Mouse (Mus musculus) ES-Bruce4 (cell line): ENCODE measurements around the gene Tbk1. TPM values are rescaled to one million over a fixed set of nuclear protein-coding genes. Genes with fewer than 3 reads are reported as not detected.

Experiments used
- H3K27ac ChIP-seq: 2 replicates; pipeline ENCODE4 v1.5.1; 2012; ENCODE audit warnings: low read length, inconsistent platforms; ENCODE audit not compliant: insufficient read depth
- H3K27me3 ChIP-seq: 2 replicates; pipeline ENCODE4 v1.6.1; 2012; ENCODE audit warnings: mild to moderate bottlenecking, low read length, inconsistent platforms; ENCODE audit not compliant: control insufficient read depth, poor library complexity, insufficient read depth, severe bottlenecking
- H3K36me3 ChIP-seq: 2 replicates; pipeline ENCODE4 v1.6.1; 2012; ENCODE audit warnings: inconsistent platforms, mild to moderate bottlenecking, low read length, moderate library complexity; ENCODE audit not compliant: control insufficient read depth, poor library complexity, insufficient read depth, severe bottlenecking
- H3K4me1 ChIP-seq: one replicate; pipeline ENCODE4 v1.8.1; 2011; ENCODE audit warnings: low read length; ENCODE audit not compliant: control insufficient read depth, insufficient read depth
- H3K4me3 ChIP-seq: 2 replicates; pipeline ENCODE4 v1.5.1; 2011; ENCODE audit warnings: low read depth, mild to moderate bottlenecking, low read length
- H3K9ac ChIP-seq: 2 replicates; pipeline ENCODE4 v1.6.1; 2012; ENCODE audit warnings: low read depth, mild to moderate bottlenecking, inconsistent platforms; ENCODE audit not compliant: poor library complexity, severe bottlenecking
- H3K9me3 ChIP-seq: replicated peaks from 2 replicates; pipeline ENCODE4 v1.6.1; 2012; ENCODE audit warnings: mild to moderate bottlenecking, low read length, inconsistent platforms; ENCODE audit not compliant: control insufficient read depth, poor library complexity, insufficient read depth, severe bottlenecking
- CTCF ChIP-seq: IDR thresholded peaks from one replicate; pipeline ENCODE4 v1.8.1; 2011; ENCODE audit warnings: low read depth, low read length
- EP300 ChIP-seq: IDR thresholded peaks from 2 replicates; pipeline ENCODE4 v1.6.1; 2011; ENCODE audit warnings: low read depth, low read length; ENCODE audit not compliant: insufficient read depth
- POLR2A ChIP-seq: IDR thresholded peaks from one replicate; pipeline ENCODE4 v1.8.1; 2011; ENCODE audit warnings: low read length; ENCODE audit not compliant: insufficient read depth
- polyA plus RNA-seq: library from polyadenylated mRNA; stranded (reverse); fragments of >200 nt; gene quantifications from 2 replicates; pipeline ENCODE4 v1.2.4, GENCODE M21; 2011; ENCODE audit warnings: low read depth; ENCODE audit not compliant: missing spikeins, insufficient read depth, insufficient read length

Tbk1 gene
- polyA plus RNA-seq, 1 experiment: 51.4 TPM

GRCm38 (mm10) chr10:121529261-121529660, 57.3 kb downstream of the Tbk1 start:
- TF ChIP-seq POLR2A: no peak
- TF ChIP-seq CTCF: peak; percentile 23
- Histone ChIP-seq H3K27me3 (no peaks in the 10 kb centered on the region), H3K9ac (no peak overlapping the region), H3K36me3 (no peaks in the 10 kb centered on the region), H3K9me3 (no peaks in the 10 kb centered on the region), H3K27ac (no peak overlapping the region), H3K4me1 (no peaks in the 10 kb centered on the region), H3K4me3 (no peak overlapping the region)

- no peaks in the 10 kb centered on the region for H3K4me1 ChIP-seq
- H3K4me3 ChIP-seq: no peak overlapping the region
- TF ChIP-seq CTCF (no peak), POLR2A (no peak)
- no peak overlapping the region for H3K9ac ChIP-seq
- no peaks in the 10 kb centered on the region for H3K9me3 ChIP-seq
- no peaks in the 10 kb centered on the region for H3K27me3 ChIP-seq
- no peak overlapping the region for H3K27ac ChIP-seq
- H3K36me3 ChIP-seq: no peaks in the 10 kb centered on the region
These were observed 58.1 kb downstream of the Tbk1 start for GRCm38 (mm10) chr10:121528470-121528869.

- no peak for TF ChIP-seq EP300
- TF ChIP-seq POLR2A: no peak
- TF ChIP-seq CTCF: no peak
- no peak overlapping the region for H3K4me3 ChIP-seq
- H3K4me1 ChIP-seq: no peaks in the 10 kb centered on the region
- H3K9me3 ChIP-seq: no peaks in the 10 kb centered on the region
- no peak overlapping the region for H3K9ac ChIP-seq
- H3K36me3 ChIP-seq: no peaks in the 10 kb centered on the region
- no peaks in the 10 kb centered on the region for H3K27me3 ChIP-seq
- no peak overlapping the region for H3K27ac ChIP-seq
These were observed 59.5 kb downstream of the Tbk1 start for GRCm38 (mm10) chr10:121527114-121527513.

- no peak overlapping the region for H3K27ac ChIP-seq
- no peak overlapping the region for H3K4me3 ChIP-seq
- no peaks in the 10 kb centered on the region for H3K9me3 ChIP-seq
- no peaks in the 10 kb centered on the region for H3K36me3 ChIP-seq
- H3K27me3 ChIP-seq: no peaks in the 10 kb centered on the region
- peak overlapping the region; percentile 74 for H3K9ac ChIP-seq
- peaks cover 2% of the 10 kb centered on the region for H3K4me1 ChIP-seq
- TF ChIP-seq POLR2A: no peak
- TF ChIP-seq EP300: no peak
- TF ChIP-seq CTCF: no peak
These were observed 65.5 kb downstream of the Tbk1 start for GRCm38 (mm10) chr10:121520923-121521585.

GRCm38 (mm10) chr10:121519710-121520109, 66.9 kb downstream of the Tbk1 start:
- TF ChIP-seq POLR2A: no peak
- TF ChIP-seq CTCF: no peak
- no peak for TF ChIP-seq EP300
- no peak overlapping the region for H3K27ac ChIP-seq
- no peak overlapping the region for H3K9ac ChIP-seq
- no peaks in the 10 kb centered on the region for H3K27me3 ChIP-seq
- no peaks in the 10 kb centered on the region for H3K9me3 ChIP-seq
- H3K36me3 ChIP-seq: no peaks in the 10 kb centered on the region
- H3K4me1 ChIP-seq: peaks cover 2% of the 10 kb centered on the region
- no peak overlapping the region for H3K4me3 ChIP-seq

GRCm38 (mm10) chr10:121516008-121516600, 70.5 kb downstream of the Tbk1 start:
- H3K9me3 ChIP-seq: no peaks in the 10 kb centered on the region
- H3K27ac ChIP-seq: no peak overlapping the region
- peak overlapping the region; percentile 45 for H3K4me3 ChIP-seq
- no peaks in the 10 kb centered on the region for H3K36me3 ChIP-seq
- H3K9ac ChIP-seq: 0 out of 2 replicates have a peak overlapping the region, but pooled peaks have one; percentile 27
- no peaks in the 10 kb centered on the region for H3K4me1 ChIP-seq
- no peaks in the 10 kb centered on the region for H3K27me3 ChIP-seq
- TF ChIP-seq CTCF: peak; percentile 74
- no peak for TF ChIP-seq POLR2A
